Mouse (Mus musculus): Measurements from ENCODE around the gene Mbnl2.

Mbnl2 gene

GRCm38 (mm10) chr14:120276343-120277080 is 1.0 kb downstream of the Mbnl2 start:
- peak; percentile 53 for DNase-seq

- DNase-seq: peak; percentile 64
These were observed 1.7 kb downstream of the Mbnl2 start for GRCm38 (mm10) chr14:120277081-120277656.

GRCm38 (mm10) chr14:120278290-120279244 is 3.1 kb downstream of the Mbnl2 start:
- DNase-seq: peak; percentile 58

GRCm38 (mm10) chr14:120280136-120280535 is 4.7 kb downstream of the Mbnl2 start:
- no peak for DNase-seq

- peak; percentile 26 for DNase-seq
These were observed 8.3 kb downstream of the Mbnl2 start for GRCm38 (mm10) chr14:120283787-120284186.

GRCm38 (mm10) chr14:120284504-120284903 is 9.0 kb downstream of the Mbnl2 start:
- DNase-seq: peak; percentile 31

GRCm38 (mm10) chr14:120287121-120287986 is 11.9 kb downstream of the Mbnl2 start:
- DNase-seq: no peak

- no peak for DNase-seq
These were observed 12.5 kb downstream of the Mbnl2 start for GRCm38 (mm10) chr14:120287987-120288275.

GRCm38 (mm10) chr14:120288378-120289002 is 13.0 kb downstream of the Mbnl2 start:
- DNase-seq: no peak

GRCm38 (mm10) chr14:120289065-120289464 is 13.6 kb downstream of the Mbnl2 start:
- no peak for DNase-seq

GRCm38 (mm10) chr14:120289528-120289927 is 14.1 kb downstream of the Mbnl2 start:
- no peak for DNase-seq

- no peak for DNase-seq
These were observed 15.8 kb downstream of the Mbnl2 start for GRCm38 (mm10) chr14:120291226-120291757.

- DNase-seq: no peak
These were observed 16.7 kb downstream of the Mbnl2 start for GRCm38 (mm10) chr14:120292133-120292532.

GRCm38 (mm10) chr14:120292617-120293195 is 17.2 kb downstream of the Mbnl2 start:
- DNase-seq: no peak

GRCm38 (mm10) chr14:120294480-120294879 is 19.0 kb downstream of the Mbnl2 start:
- DNase-seq: no peak

GRCm38 (mm10) chr14:120295355-120296220 is 20.1 kb downstream of the Mbnl2 start:
- peak; percentile 75 for DNase-seq

GRCm38 (mm10) chr14:120296231-120297006 is 20.9 kb downstream of the Mbnl2 start:
- DNase-seq: no peak

- DNase-seq: no peak
These were observed 21.8 kb downstream of the Mbnl2 start for GRCm38 (mm10) chr14:120297137-120297749.

- DNase-seq: no peak
These were observed 22.4 kb downstream of the Mbnl2 start for GRCm38 (mm10) chr14:120297833-120298232.
